Mouse (Mus musculus) cerebellum, adult 2 months (tissue): ENCODE data around the gene Cdcp1.

ENCODE experiments used
- CTCF ChIP-seq: fragments of 200-500 bp; IDR thresholded peaks from 2 replicates; pipeline ENCODE4 v1.5.1; 2011; ENCODE audit warnings: low read depth, mild to moderate bottlenecking, control low read depth, low read length, moderate library complexity, borderline replicate concordance; ENCODE audit not compliant: insufficient read depth
- POLR2A ChIP-seq: fragments of 200-500 bp; IDR thresholded peaks from 2 replicates; pipeline ENCODE4 v1.6.1; 2011; ENCODE audit warnings: low read length, control low read depth, borderline replicate concordance; ENCODE audit not compliant: insufficient read depth

GRCm38 (mm10) chr9:123200116-123200515 lies 15.7 kb downstream of the Cdcp1 start:
- no peak for TF ChIP-seq CTCF
- TF ChIP-seq POLR2A, result no peak
